Mouse (Mus musculus) lung, postnatal 25 days (tissue): ENCODE results near the gene Dctn3.

Experiments used
- DNase-seq: peaks from one replicate; pipeline ENCODE4 v3.0.0; 2022; ENCODE audit warnings: low spot score

The Dctn3 gene

DNA sequence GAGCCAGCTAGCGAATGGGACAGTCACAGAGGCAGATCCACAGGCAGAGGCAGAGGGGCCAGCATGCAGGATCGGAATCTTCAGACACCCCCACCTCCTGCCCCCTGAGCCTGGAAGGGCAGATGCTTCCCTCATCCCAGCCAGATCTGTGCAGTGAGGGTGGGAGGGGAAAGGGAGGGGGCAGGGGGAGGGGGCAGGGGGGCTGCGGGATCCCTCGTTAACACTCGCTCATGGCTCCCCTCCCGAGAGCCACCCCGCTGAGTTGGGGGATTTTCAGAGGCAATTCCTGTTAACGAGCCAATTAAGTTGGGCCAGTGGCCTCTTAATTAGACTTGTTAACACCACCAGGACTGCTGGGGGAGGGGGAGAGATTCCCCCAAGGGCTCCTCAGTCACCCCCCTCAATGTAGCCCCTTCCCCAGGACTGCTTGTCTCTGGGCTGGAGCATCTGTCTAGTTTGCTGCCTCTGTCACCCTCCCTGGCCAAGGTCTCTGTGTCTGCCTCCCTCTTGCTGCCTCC lies 50.9 kb downstream of the Dctn3 start:
- no peak for DNase-seq

DNA sequence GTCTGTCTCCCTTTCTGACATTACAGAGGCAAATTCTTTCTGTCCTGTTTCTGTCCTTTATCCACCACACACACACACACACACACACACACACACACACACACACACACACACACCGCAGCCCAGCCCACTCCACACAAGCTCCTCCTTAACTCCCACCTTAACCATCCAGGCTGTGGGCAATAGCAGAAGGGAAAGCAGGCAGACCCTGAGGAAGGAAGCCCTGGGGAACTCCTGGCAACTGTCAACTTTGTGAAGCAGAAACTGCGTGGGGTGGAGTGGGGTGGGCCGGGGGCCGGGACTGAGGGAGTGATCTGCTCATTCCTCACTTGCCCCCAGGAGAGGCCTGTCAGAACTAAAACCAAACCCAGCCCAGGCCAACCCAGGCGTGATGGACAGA lies 51.5 kb downstream of the Dctn3 start:
- DNase-seq: no peak

DNA sequence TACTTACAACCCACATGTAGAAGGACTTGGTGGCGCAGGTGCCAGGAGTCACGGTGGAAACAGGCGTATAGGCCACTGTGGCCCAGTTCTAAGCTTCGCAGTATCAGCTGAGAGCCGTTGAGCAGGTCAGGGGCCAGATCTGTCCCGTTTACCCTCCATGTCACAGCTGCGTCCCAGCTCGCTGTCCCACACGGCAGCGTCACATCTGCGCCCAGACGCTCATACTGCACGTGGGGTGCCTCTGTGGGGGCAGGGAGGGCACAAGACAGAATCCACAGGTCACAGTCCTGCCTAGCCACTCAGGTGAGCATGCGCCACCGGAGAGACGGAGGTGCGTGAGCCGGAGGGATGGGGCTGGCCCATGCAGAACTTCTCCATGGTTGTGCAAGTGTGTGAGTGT lies 52.1 kb downstream of the Dctn3 start:
- DNase-seq: no peak

DNA sequence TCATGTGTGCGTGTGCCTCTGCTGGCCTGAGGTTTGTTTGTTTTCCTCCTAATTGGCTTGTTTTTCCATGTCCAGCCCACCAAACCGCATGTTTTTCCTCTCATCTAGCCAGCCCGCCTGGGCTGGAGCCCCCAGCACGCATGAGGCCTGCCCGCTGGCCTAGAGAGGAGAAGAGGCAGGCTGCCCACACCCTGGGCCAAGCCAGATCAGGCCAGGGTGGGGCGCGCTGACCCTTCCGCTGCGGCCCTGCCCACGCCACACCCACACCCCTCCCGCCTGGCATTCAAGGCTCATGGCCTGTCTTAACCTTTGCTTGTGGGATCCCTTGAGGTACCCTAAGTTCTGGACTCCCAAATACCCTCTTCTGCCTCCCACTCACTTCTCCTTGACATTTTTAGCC lies 56.3 kb downstream of the Dctn3 start:
- no peak for DNase-seq

DNA sequence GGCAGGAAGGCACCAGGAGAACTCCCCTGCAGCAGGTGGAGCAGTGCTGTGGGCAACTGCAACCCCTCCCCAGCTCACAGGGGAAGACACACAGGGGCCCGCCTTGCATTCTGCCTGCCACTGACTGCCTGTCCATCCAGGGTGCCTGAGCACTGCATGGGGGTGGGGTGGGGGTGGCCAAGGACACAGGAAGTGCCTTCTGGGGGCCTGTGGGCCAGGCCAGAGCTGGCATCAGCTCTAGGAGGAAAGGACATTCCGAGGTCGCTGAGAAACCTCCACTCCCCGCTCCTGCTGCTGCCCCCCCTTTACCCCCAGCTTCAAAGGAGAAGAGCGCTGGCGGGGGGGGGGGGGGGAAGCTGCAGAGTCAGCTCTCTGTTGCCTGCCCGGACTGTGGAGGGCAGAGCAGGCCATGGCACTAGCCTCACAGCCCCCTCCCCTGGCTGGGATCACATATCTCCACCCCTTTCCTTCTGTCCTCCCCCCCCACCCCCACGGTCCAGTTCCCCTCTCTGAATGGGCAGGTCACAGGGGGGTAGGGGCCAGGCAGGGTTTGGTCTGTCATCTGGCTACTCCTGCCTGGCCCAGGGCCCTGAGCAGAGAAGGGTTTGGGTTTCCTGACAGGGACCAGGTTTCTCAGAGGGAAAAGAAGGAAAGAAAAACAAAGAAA lies 57.8 kb downstream of the Dctn3 start:
- DNase-seq: no peak
